Mouse (Mus musculus) lung, postnatal 36 days (tissue): ENCODE data around the gene Gm20388.
"Not testable (repeated sequence)": the region's sequence is repeated elsewhere in the genome, so short reads cannot be mapped to it uniquely, and the experiment has no call there.

Experiments
- DNase-seq: peaks from one replicate; pipeline ENCODE4 v3.0.0; 2022; ENCODE audit warnings: mixed read lengths

The Gm20388 gene

GRCm38 (mm10) chr8:124140211-124140790 is 4229.7 kb downstream of the Gm20388 start:
- no peak for DNase-seq

- DNase-seq = no peak
Observed at GRCm38 (mm10) chr8:124140868-124141431, 4230.3 kb downstream of the Gm20388 start.

GRCm38 (mm10) chr8:124141681-124142391 is 4231.2 kb downstream of the Gm20388 start:
- DNase-seq = peak; percentile 23

- no peak for DNase-seq
Observed at GRCm38 (mm10) chr8:124143003-124143402, 4232.4 kb downstream of the Gm20388 start.

- no peak for DNase-seq
Observed at GRCm38 (mm10) chr8:124143871-124144618, 4233.4 kb downstream of the Gm20388 start.

GRCm38 (mm10) chr8:124144619-124144980 is 4234.0 kb downstream of the Gm20388 start:
- DNase-seq = no peak

GRCm38 (mm10) chr8:124146286-124146685 is 4235.6 kb downstream of the Gm20388 start:
- DNase-seq = no peak

GRCm38 (mm10) chr8:124150009-124150408 is 4239.4 kb downstream of the Gm20388 start:
- peak; percentile 18 for DNase-seq

- no peak for DNase-seq
Observed at GRCm38 (mm10) chr8:124150536-124150935, 4239.9 kb downstream of the Gm20388 start.

GRCm38 (mm10) chr8:124151881-124152280 is 4241.2 kb downstream of the Gm20388 start:
- no peak for DNase-seq

- DNase-seq = no peak
Observed at GRCm38 (mm10) chr8:124152771-124153170, 4242.1 kb downstream of the Gm20388 start.

- no peak for DNase-seq
Observed at GRCm38 (mm10) chr8:124156324-124156723, 4245.7 kb downstream of the Gm20388 start.

GRCm38 (mm10) chr8:124161683-124162082 is 4251.0 kb downstream of the Gm20388 start:
- no peak for DNase-seq

GRCm38 (mm10) chr8:124163258-124163657 is 4252.6 kb downstream of the Gm20388 start:
- no peak for DNase-seq

GRCm38 (mm10) chr8:124169749-124170148 is 4259.1 kb downstream of the Gm20388 start:
- DNase-seq = no peak

GRCm38 (mm10) chr8:124170671-124171070 is 4260.0 kb downstream of the Gm20388 start:
- no peak for DNase-seq

GRCm38 (mm10) chr8:124171557-124172528 is 4261.2 kb downstream of the Gm20388 start:
- DNase-seq = no peak

GRCm38 (mm10) chr8:124173688-124174087 is 4263.0 kb downstream of the Gm20388 start:
- no peak for DNase-seq

GRCm38 (mm10) chr8:124176133-124176532 is 4265.5 kb downstream of the Gm20388 start:
- no peak for DNase-seq

- not testable (repeated sequence) for DNase-seq
Observed at GRCm38 (mm10) chr8:124177092-124177491, 4266.5 kb downstream of the Gm20388 start.

- no peak for DNase-seq
Observed at GRCm38 (mm10) chr8:124180681-124181445, 4270.2 kb downstream of the Gm20388 start.
